Mouse (Mus musculus) retina, embryonic 14.5 days (tissue): ENCODE data around the gene Slc3a2.
"Not testable (repeated sequence)": the region's sequence is repeated elsewhere in the genome, so short reads cannot be mapped to it uniquely, and the experiment has no call there.

Experiments used
- DNase-seq: peaks from one replicate; pipeline ENCODE4 v3.0.0-alpha.2; 2015; ENCODE audit warnings: low spot score

Slc3a2 gene

DNA sequence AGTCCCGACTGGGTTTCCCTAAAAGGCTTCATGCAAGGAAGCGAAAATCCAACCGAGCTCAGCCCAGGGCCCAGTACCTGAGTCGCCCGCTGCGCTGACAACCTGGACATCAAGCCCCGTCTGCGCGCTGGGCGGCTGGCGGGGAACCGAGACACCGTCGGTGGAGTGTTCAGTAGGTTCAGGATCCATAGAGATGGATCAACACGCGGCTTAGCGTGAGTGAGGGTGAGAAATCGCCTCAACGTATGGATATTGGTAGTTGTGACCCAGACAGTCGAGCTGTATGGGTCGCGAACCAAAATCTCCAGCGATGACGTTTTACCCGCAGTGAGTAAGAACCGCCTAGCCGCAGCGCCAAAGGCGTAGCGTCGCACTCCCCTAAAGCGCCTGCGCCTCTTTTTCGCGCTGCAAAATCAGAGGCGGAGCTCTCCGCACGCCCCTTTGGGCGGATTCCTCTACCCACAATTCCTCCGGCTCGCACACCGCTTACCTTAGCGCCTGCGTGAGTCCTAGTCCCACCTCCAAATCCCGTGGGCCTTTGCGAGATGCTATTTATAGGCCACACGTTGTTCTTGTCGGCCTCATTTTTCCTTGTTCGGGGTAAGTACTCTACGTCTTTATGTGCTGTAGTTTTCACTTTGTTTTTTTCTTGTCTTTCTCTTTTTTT lies at the start of gene Slc3a2:
Gene Slc3a2 (minus strand): TSS at position 463 of the 667 bp plus-strand sequence.
- DNase-seq: peak; percentile 98

GRCm38 (mm10) chr19:8770567-8771270 lies 47.5 kb upstream of the Slc3a2 start, which contains the start of gene Tmem223:
TSS of gene Tmem223 (plus strand) at chr19:8770996.
- DNase-seq: peak; percentile 78

- no peak for DNase-seq
These were observed 42.4 kb upstream of the Slc3a2 start for GRCm38 (mm10) chr19:8765562-8765961.

- DNase-seq: no peak
These were observed 40.1 kb upstream of the Slc3a2 start for GRCm38 (mm10) chr19:8763276-8763675.

DNA sequence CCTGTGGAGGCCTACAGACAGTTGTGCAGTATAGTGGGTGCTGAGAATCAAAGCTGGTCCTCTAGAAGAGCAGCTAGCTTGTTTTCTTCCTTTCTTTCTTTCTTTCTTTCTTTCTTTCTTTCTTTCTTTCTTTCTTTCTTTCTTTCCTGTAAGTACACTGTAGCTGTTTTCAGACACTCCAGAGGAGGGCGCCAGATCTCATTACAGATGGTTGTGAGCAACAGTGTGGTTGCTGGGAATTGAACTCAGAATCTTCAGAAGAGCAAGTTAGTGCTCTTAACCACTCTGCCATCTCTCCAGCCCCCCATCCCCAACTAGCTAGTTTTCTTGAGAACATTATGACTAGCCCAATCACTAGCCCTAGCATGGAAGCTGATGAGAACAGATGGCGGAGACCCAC lies 37.6 kb upstream of the Slc3a2 start:
- no peak for DNase-seq

GRCm38 (mm10) chr19:8758899-8759298 lies 35.7 kb upstream of the Slc3a2 start:
- DNase-seq: no peak

- DNase-seq: no peak
These were observed 34.4 kb upstream of the Slc3a2 start for GRCm38 (mm10) chr19:8757471-8757998.

DNA sequence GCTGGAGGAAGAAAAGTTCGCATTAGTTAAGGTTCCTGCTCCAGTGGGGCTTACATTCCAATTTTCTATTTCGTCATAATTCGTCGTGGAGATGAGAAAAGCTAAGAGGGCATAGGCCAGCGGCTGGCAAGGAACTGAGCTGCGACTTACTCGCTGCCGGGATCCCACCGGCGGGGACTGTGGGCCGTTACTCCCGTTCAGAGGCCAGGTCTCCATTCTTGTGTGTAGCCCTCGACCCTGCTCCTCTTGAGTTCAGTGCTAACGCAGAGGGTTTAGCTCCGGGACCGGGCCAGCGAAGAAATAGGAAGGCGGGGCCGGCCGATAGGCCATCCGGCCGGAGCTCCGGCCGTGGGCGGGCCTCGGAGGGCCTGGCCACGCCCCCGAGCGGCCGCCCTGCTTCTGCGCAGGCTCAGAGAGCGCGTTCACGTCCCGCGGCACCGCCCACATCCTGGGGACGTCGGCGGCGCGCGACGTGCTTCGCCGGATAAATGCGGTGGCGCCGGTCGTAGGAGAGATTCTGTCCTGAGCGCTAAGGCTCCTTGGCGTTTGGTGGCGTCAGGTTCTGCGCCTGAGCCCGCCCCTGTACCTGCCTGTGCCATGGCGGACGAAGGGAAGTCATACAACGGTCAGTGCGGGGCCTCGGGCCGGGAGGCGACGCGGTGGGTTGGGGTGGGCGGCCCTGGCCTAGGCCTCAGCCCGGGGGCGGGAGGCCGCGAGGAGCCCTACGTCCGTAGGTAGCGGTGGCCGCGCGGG lies 33.6 kb upstream of the Slc3a2 start, which contains the start of gene Nxf1:
Gene Nxf1 (plus strand): TSS at position 439 of the 753 bp plus-strand sequence.
- peak; percentile 96 for DNase-seq

DNA sequence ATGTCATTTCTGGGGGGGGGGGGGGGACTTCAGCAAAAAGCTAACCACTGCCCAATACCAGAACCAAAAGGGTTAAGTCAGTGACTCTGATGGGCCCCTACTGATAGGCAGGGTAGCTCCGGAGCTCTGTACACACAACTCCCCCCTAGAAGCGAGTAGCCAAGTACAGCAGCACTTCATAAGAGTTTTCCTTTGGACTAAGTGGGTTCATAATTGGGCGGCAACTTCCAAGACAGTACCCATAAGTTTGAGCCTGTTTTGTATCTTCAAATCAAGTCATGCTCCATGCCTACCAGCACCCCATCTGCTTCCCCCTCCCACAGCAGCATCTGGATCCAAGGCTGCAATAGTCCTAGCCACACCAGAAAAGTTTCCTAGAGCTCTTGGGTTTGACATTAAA lies 32.5 kb upstream of the Slc3a2 start:
- DNase-seq: no peak

DNA sequence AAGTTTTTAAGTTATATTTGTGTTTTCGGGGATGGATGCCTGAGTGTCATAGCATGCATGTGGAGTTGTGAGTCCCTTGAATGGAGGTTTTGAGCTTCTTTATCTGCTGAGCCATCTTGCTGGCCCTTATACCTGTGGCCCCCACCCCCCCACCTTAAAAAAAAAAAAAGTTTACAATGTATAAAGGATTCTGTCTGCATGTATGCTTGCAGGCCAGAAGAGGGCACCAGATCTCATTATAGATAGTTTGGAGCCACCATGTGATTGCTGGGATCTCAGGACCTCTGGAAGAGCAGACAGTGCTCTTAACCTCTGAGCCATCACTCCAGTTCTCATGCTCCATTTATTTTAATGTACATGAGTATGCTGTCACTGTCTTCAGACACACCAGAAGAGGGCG lies 24.2 kb upstream of the Slc3a2 start:
- DNase-seq: peak; percentile 49

DNA sequence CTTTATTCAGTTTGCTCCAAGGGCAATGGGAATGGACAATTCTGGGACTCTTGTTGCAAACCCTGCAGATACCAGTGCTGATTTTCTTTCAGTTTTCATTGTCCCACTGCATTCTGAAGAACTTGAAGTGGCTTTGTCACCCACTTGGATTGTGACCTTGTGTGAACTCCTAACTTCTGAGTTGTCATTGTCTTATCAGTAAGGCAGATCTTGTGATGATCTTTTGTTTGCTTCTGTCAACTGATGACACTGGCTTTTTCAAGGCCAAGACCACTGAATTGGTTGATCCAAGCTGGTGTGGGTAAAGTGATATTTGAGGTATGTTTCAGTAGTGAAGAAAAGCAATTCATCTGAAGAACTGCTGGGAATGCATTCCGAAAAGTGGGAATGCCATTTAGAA lies 22.2 kb upstream of the Slc3a2 start:
- DNase-seq: no peak

DNA sequence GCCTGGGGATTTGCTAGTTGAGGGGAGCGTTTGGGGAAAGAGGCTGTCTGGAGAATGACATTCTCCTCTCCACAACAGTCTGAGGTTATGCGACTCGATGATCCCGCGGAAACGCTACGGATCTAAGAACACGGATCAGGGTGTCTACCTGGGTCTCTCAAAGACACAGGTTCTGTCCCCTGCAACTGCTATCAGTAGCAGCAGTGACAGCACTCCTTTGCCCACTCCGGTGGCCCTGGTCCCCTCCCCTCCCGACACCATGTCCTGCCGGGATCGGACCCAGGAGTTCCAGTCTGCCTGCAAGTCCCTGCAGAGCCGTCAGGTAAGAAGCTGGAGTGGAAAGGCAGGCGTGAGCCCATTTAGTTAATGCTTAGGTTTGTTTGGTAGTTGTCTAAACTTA lies 19.0 kb upstream of the Slc3a2 start:
- DNase-seq: no peak

- peak; percentile 98 for DNase-seq
These were observed 18.2 kb upstream of the Slc3a2 start, which contains the start of gene Stx5a for GRCm38 (mm10) chr19:8741243-8741869. TSS of gene Stx5a (plus strand) at chr19:8741413.

DNA sequence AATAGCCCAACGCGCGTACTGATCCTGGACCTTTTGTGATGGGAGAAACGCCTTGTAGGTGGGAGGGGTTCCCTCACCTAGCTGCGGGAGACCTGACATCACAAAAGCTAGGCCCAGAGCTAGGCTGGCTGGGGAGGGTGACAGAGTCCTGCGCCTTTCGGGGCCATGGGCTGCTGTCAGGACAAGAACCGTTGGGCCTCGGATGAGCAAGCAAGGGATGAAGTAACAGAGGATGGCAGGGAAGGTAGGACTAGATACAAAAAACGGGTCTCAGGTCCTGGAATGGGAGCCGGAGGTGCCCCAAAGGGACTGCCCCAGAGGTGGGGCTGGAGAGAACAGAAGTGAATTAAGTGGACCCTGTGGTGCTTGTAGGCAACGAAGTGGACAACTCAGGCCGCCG lies 17.4 kb upstream of the Slc3a2 start, which contains the start of gene 1700092M07Rik:
Gene 1700092M07Rik (plus strand): TSS at position 116 of the 400 bp plus-strand sequence.
- no peak for DNase-seq

- DNase-seq: no peak
These were observed 16.5 kb upstream of the Slc3a2 start for GRCm38 (mm10) chr19:8739646-8740045.

DNA sequence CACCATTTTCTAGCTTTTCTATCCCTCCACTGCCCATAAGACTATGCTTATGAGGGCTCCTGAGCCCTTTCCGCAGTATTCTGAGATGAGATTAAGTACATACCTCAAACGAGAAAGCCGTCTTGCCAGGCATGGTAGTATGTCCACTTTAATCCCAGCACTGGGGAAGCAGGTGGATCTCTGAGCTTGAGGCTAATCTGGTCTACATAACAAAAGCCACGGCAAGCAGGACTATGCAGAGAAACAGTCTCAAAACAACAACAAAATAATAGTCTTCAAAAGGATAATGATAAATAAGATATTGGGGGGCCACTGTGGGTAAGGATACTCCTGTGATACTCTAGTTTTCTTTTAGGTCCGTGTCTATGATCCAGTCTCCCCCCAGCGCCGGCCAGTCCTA lies 15.7 kb upstream of the Slc3a2 start:
- DNase-seq: no peak

- no peak for DNase-seq
These were observed 12.9 kb upstream of the Slc3a2 start for GRCm38 (mm10) chr19:8736160-8736467.

DNA sequence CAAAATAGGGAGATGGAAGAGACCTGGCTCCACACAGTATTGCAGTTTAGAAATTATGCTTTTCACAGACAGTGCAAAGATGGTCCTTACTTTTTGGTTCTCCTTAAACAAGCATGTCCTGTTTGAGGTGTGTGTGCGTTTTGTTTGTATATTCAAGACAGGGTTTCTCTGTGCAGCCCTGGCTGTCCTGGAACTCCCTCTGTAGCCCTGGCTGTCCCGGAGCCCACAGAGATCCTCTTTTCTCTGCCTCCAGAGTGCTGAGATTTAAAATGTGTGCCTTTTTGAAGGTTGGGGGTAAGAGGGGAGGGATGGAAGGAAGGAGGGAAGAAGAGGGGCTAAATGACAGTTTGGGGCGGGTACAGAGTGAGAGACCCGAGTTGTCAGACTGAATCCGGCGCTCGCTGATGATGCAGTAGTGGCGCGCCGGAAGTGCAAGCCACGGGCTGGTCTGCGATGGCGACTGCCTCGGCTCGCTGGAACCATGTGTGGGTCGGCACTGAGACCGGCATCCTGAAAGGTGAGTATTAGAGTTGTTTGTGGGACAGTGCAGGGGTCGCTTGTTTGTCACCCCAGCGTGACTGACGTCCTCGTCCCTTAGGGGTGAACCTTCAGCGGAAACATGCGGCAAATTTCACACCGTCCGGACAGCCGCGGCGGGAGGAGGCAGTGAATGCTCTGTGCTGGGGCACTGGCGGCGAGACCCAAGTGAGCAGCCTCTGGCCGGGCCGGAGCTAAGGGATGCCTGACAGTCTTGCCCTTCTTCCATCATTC lies 12.4 kb upstream of the Slc3a2 start, which contains the start of gene Wdr74:
Gene Wdr74 (plus strand): TSS at position 439 of the 771 bp plus-strand sequence.
- peak; percentile 96 for DNase-seq

- no peak for DNase-seq
These were observed 11.2 kb upstream of the Slc3a2 start for GRCm38 (mm10) chr19:8734334-8734733.

- DNase-seq: not testable (repeated sequence)
These were observed 5.3 kb upstream of the Slc3a2 start for GRCm38 (mm10) chr19:8728335-8729099.
